Mouse (Mus musculus) ES-Bruce4 (cell line): ENCODE measurements at regions not wholly inside any gene's neighbourhood (a gene's known extent, or its start where the extent isn't known, plus 50 kb on each side); places are given as distances from the start of the nearest gene placed in this dataset.

Experiments
- H3K27ac ChIP-seq: 2 replicates; pipeline ENCODE4 v1.5.1; 2012; ENCODE audit warnings: low read length, inconsistent platforms; ENCODE audit not compliant: insufficient read depth
- H3K27me3 ChIP-seq: 2 replicates; pipeline ENCODE4 v1.6.1; 2012; ENCODE audit warnings: mild to moderate bottlenecking, low read length, inconsistent platforms; ENCODE audit not compliant: control insufficient read depth, poor library complexity, insufficient read depth, severe bottlenecking
- H3K36me3 ChIP-seq: 2 replicates; pipeline ENCODE4 v1.6.1; 2012; ENCODE audit warnings: inconsistent platforms, mild to moderate bottlenecking, low read length, moderate library complexity; ENCODE audit not compliant: control insufficient read depth, poor library complexity, insufficient read depth, severe bottlenecking
- H3K4me1 ChIP-seq: one replicate; pipeline ENCODE4 v1.8.1; 2011; ENCODE audit warnings: low read length; ENCODE audit not compliant: control insufficient read depth, insufficient read depth
- H3K4me3 ChIP-seq: 2 replicates; pipeline ENCODE4 v1.5.1; 2011; ENCODE audit warnings: low read depth, mild to moderate bottlenecking, low read length
- H3K9ac ChIP-seq: 2 replicates; pipeline ENCODE4 v1.6.1; 2012; ENCODE audit warnings: low read depth, mild to moderate bottlenecking, inconsistent platforms; ENCODE audit not compliant: poor library complexity, severe bottlenecking
- H3K9me3 ChIP-seq: replicated peaks from 2 replicates; pipeline ENCODE4 v1.6.1; 2012; ENCODE audit warnings: mild to moderate bottlenecking, low read length, inconsistent platforms; ENCODE audit not compliant: control insufficient read depth, poor library complexity, insufficient read depth, severe bottlenecking
- CTCF ChIP-seq: IDR thresholded peaks from one replicate; pipeline ENCODE4 v1.8.1; 2011; ENCODE audit warnings: low read depth, low read length
- EP300 ChIP-seq: IDR thresholded peaks from 2 replicates; pipeline ENCODE4 v1.6.1; 2011; ENCODE audit warnings: low read depth, low read length; ENCODE audit not compliant: insufficient read depth
- POLR2A ChIP-seq: IDR thresholded peaks from one replicate; pipeline ENCODE4 v1.8.1; 2011; ENCODE audit warnings: low read length; ENCODE audit not compliant: insufficient read depth

GRCm38 (mm10) chr5:37932086-37932759 lies 106.3 kb upstream of the Stx18 start:
- no peak overlapping the region for H3K27ac ChIP-seq
- no peaks in the 10 kb centered on the region for H3K36me3 ChIP-seq
- no peak overlapping the region for H3K4me3 ChIP-seq
- TF ChIP-seq CTCF: no peak
- no peak for TF ChIP-seq EP300
- no peak for TF ChIP-seq POLR2A
- no peaks in the 10 kb centered on the region for H3K9me3 ChIP-seq
- H3K27me3 ChIP-seq: no peaks in the 10 kb centered on the region
- H3K4me1 ChIP-seq: no peaks in the 10 kb centered on the region
- H3K9ac ChIP-seq: no peak overlapping the region

- Histone ChIP-seq H3K9me3 (peaks cover 4% of the 10 kb centered on the region), H3K4me3 (no peak overlapping the region), H3K27me3 (no peaks in the 10 kb centered on the region), H3K9ac (no peak overlapping the region), H3K27ac (no peak overlapping the region), H3K36me3 (no peaks in the 10 kb centered on the region), H3K4me1 (no peaks in the 10 kb centered on the region)
- TF ChIP-seq EP300 (no peak), CTCF (no peak), POLR2A (no peak)
These were observed 96.1 kb upstream of the Msx1 start for GRCm38 (mm10) chr5:37920481-37920880.

GRCm38 (mm10) chr5:37919102-37919501 lies 94.7 kb upstream of the Msx1 start:
- Histone ChIP-seq H3K4me1 (no peaks in the 10 kb centered on the region), H3K9ac (no peak overlapping the region), H3K36me3 (no peaks in the 10 kb centered on the region), H3K27ac (no peak overlapping the region), H3K27me3 (no peaks in the 10 kb centered on the region), H3K9me3 (peaks cover 4% of the 10 kb centered on the region), H3K4me3 (no peak overlapping the region)
- no peak for TF ChIP-seq POLR2A
- no peak for TF ChIP-seq CTCF
- TF ChIP-seq EP300: no peak

- H3K27ac ChIP-seq: no peak overlapping the region
- no peaks in the 10 kb centered on the region for H3K4me1 ChIP-seq
- H3K9me3 ChIP-seq: no peaks in the 10 kb centered on the region; the same call in 1 of the 2 replicates
- TF ChIP-seq POLR2A (no peak), EP300 (no peak), CTCF (no peak)
- no peaks in the 10 kb centered on the region for H3K36me3 ChIP-seq
- no peak overlapping the region for H3K4me3 ChIP-seq
- H3K9ac ChIP-seq: no peak overlapping the region
- H3K27me3 ChIP-seq: no peaks in the 10 kb centered on the region
These were observed 93.8 kb upstream of the Msx1 start for GRCm38 (mm10) chr5:37918001-37918707.

GRCm38 (mm10) chr5:37917161-37917560 lies 92.8 kb upstream of the Msx1 start:
- Histone ChIP-seq H3K27ac (no peak overlapping the region), H3K4me3 (no peak overlapping the region)

GRCm38 (mm10) chr5:37904683-37905352 lies 80.4 kb upstream of the Msx1 start:
- Histone ChIP-seq H3K36me3 (no peaks in the 10 kb centered on the region), H3K9ac (no peak overlapping the region), H3K4me1 (no peaks in the 10 kb centered on the region), H3K27me3 (no peaks in the 10 kb centered on the region), H3K27ac (no peak overlapping the region), H3K4me3 (no peak overlapping the region), H3K9me3 (peaks cover 4% of the 10 kb centered on the region; the same call in 1 of the 2 replicates)
- TF ChIP-seq CTCF (peak; percentile 54), EP300 (no peak)

More at GRCm38 (mm10) chr5:37917161-37917560, 92.8 kb upstream of the Msx1 start:
- TF ChIP-seq CTCF (no peak), EP300 (no peak), POLR2A (no peak)
- Histone ChIP-seq H3K9ac (no peak overlapping the region), H3K4me1 (no peaks in the 10 kb centered on the region), H3K9me3 (no peaks in the 10 kb centered on the region), H3K36me3 (no peaks in the 10 kb centered on the region), H3K27me3 (no peaks in the 10 kb centered on the region)
